Mouse (Mus musculus): ENCODE results near the gene Dpyd. TPM values are rescaled to one million over a fixed set of nuclear protein-coding genes. Genes with fewer than 3 reads are reported as not detected.

Gene Dpyd
- polyA plus RNA-seq, 1 experiment from 2014 or later: 3.0 TPM

DNA sequence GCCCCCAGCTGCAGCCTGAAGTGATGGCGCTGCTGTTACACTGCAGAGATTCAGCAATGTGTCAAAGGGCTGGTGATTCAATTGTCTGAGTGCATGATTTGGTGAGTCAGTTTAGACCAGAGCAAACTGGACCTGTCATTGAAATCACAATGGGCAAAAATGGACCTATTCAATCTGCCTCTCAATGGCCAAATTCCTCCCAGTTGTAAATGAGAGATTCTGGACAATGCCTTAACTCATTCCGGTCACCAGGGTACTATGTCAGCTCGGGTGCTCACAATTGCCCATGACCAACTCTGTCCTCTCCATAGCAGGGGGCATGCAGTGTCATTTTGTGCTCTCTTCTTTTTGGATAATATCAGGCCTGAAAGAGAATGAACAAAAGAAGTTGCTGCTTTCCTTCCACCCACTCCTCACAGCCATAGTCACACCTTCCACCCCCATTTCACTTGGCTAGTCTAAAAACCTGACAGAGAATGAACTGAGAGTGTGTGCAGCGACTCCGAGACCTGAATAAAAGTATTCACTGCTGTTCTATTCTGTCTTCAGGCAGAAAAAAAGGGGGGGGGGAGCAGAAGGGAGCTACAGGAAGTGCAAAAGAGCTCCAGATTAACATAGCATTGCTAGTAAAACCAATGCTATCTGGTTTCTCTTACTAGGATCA, 533.4 kb downstream of the Dpyd start:
- H3K4me1 ChIP-seq (ENCODE audit: control insufficient read depth, insufficient read depth, low read length): peaks cover 6% of the 10 kb centered on the region; the same call in 1 of the 2 replicates
- DNase-seq (ENCODE audit: low spot score) (peak; percentile 40), ATAC-seq (peak; percentile 54; the same call in 1 of the 2 replicates)
- H3K9me3 ChIP-seq (replicated peaks; ENCODE audit: control insufficient read depth, low read length): no peaks in the 10 kb centered on the region
- no peaks in the 10 kb centered on the region for H3K36me3 ChIP-seq (ENCODE audit: control insufficient read depth, insufficient read depth, low read length)
- no peak overlapping the region for H3K4me3 ChIP-seq (ENCODE audit: low read depth, low read length)
- H3K27me3 ChIP-seq (replicated peaks; ENCODE audit: control insufficient read depth, insufficient read depth, low read length): no peaks in the 10 kb centered on the region
- no peak overlapping the region for H3K9ac ChIP-seq (ENCODE audit: low read length)
- no peak overlapping the region for H3K4me2 ChIP-seq (ENCODE audit: low read length)
- 11% methylated on average over 5 of the region's 5 CpGs for WGBS
- no peak overlapping the region for H3K27ac ChIP-seq (ENCODE audit: low read depth, low read length)

DNA sequence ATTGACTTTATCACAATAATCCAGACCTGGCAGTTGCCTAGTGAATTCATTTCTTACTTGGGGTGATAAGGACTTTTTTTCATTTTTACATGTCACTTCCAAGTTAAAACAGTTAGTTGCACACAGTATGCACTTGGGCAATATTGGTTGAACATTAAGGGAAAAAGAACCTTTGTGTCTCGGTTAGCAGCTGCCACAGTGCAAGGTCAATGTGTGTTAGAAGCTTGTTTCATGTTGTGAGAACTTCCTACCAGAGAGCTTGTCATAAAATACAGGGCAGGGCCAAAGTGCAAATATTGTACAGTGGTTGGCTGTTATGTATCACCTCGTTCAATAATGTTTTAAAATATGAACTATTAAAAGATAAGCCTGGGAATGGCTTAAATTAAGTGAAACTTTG, 564.1 kb downstream of the Dpyd start:
- Histone ChIP-seq H3K27ac (ENCODE audit: low read depth, low read length) (no peak overlapping the region), H3K4me3 (ENCODE audit: low read depth, low read length) (no peak overlapping the region), H3K9me3 (replicated peaks; ENCODE audit: control insufficient read depth, low read length) (no peaks in the 10 kb centered on the region), H3K4me2 (ENCODE audit: low read length) (no peak overlapping the region), H3K36me3 (ENCODE audit: control insufficient read depth, insufficient read depth, low read length) (no peaks in the 10 kb centered on the region), H3K4me1 (ENCODE audit: control insufficient read depth, insufficient read depth, low read length) (no peaks in the 10 kb centered on the region), H3K27me3 (replicated peaks; ENCODE audit: control insufficient read depth, insufficient read depth, low read length) (no peaks in the 10 kb centered on the region), H3K9ac (ENCODE audit: low read length) (no peak overlapping the region)
- DNase-seq (ENCODE audit: low spot score): no peak
- ATAC-seq: no peak
- 72% methylated on average over 2 of the region's 2 CpGs for WGBS

DNA sequence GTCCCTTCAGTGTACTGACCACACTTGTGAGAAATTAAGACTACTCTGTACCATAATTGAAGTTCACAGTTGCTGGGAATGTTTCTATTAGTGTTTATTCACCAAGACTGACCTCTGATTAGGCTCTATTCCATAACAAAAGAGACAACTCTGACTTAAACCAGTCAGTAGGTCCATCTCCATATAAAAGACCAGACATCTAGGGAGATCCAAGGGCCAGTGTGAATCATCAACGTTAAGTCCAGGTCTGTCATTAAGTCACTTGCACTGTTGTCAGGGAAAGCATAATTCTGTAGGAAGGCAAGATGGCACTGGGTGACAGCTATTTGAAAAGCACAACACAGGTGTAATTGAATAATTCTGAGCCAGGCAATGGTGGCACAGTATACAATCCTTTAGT, 566.1 kb downstream of the Dpyd start:
- no peak overlapping the region for H3K4me3 ChIP-seq (ENCODE audit: low read depth, low read length)
- ATAC-seq (no peak), DNase-seq (ENCODE audit: low spot score) (no peak)
- no peak overlapping the region for H3K4me2 ChIP-seq (ENCODE audit: low read length)
- no peaks in the 10 kb centered on the region for H3K27me3 ChIP-seq (replicated peaks; ENCODE audit: control insufficient read depth, insufficient read depth, low read length)
- H3K9ac ChIP-seq (ENCODE audit: low read length): no peak overlapping the region
- H3K9me3 ChIP-seq (replicated peaks; ENCODE audit: control insufficient read depth, low read length): no peaks in the 10 kb centered on the region
- no peak overlapping the region for H3K27ac ChIP-seq (ENCODE audit: low read depth, low read length)
- H3K4me1 ChIP-seq (ENCODE audit: control insufficient read depth, insufficient read depth, low read length): no peaks in the 10 kb centered on the region
- H3K36me3 ChIP-seq (ENCODE audit: control insufficient read depth, insufficient read depth, low read length): no peaks in the 10 kb centered on the region
- 81% methylated on average over 1 of the region's 1 CpGs for WGBS

DNA sequence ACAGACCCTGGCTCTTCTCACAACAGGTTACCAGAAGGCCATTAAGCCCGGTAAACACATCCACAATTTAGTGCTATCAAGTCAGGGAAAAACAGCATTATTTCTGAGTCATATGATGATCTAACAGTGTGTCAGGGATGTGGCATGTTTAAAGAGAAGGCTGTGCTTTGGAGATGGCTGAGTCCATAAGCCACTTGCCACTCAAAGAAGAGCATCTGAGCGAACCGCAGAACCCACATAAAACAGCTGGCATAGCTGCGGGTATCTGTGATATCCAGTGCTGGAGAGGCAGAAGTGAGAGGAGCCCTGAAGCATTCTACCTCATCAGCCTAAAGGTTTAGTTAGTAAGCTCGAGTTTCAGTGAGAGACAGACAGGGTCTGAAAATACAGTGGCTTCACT, 581.1 kb downstream of the Dpyd start:
- no peak overlapping the region for H3K4me3 ChIP-seq (ENCODE audit: low read depth, low read length)
- no peaks in the 10 kb centered on the region for H3K9me3 ChIP-seq (replicated peaks; ENCODE audit: control insufficient read depth, low read length)
- H3K4me1 ChIP-seq (ENCODE audit: control insufficient read depth, insufficient read depth, low read length): no peaks in the 10 kb centered on the region
- no peaks in the 10 kb centered on the region for H3K27me3 ChIP-seq (replicated peaks; ENCODE audit: control insufficient read depth, insufficient read depth, low read length)
- WGBS: 58% methylated on average over 5 of the region's 5 CpGs
- no peak for DNase-seq (ENCODE audit: low spot score)
- H3K27ac ChIP-seq (ENCODE audit: low read depth, low read length): peak overlapping the region; percentile 23; the same call in 1 of the 2 replicates
- no peaks in the 10 kb centered on the region for H3K36me3 ChIP-seq (ENCODE audit: control insufficient read depth, insufficient read depth, low read length)
- no peak overlapping the region for H3K4me2 ChIP-seq (ENCODE audit: low read length)
- no peak for ATAC-seq
- no peak overlapping the region for H3K9ac ChIP-seq (ENCODE audit: low read length)

DNA sequence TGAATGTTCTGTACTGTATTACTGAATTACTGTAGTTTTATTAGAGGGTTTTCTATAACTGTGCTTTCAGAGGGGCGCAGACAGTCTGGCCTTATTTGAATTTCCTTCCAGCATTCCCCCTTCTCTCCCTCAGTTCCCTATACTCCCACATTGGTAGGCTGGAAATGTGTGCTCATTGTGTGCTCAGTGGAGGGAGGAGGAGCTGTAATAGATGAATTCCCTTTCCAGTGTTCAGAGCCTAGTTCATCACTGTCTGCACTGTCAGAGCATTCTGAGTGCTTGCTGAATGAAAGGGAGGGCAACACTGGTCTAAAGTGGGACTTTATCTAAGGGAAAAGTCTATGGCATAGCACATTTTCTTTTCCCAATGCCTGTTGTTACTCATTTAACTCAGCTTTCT, 582.9 kb downstream of the Dpyd start:
- 74% methylated on average over 1 of the region's 1 CpGs for WGBS
- Histone ChIP-seq H3K4me2 (ENCODE audit: low read length) (no peak overlapping the region), H3K36me3 (ENCODE audit: control insufficient read depth, insufficient read depth, low read length) (no peaks in the 10 kb centered on the region), H3K4me3 (ENCODE audit: low read depth, low read length) (no peak overlapping the region), H3K27me3 (replicated peaks; ENCODE audit: control insufficient read depth, insufficient read depth, low read length) (no peaks in the 10 kb centered on the region), H3K9me3 (replicated peaks; ENCODE audit: control insufficient read depth, low read length) (no peaks in the 10 kb centered on the region), H3K9ac (ENCODE audit: low read length) (no peak overlapping the region), H3K4me1 (ENCODE audit: control insufficient read depth, insufficient read depth, low read length) (no peaks in the 10 kb centered on the region), H3K27ac (ENCODE audit: low read depth, low read length) (no peak overlapping the region)
- no peak for ATAC-seq
- no peak for DNase-seq (ENCODE audit: low spot score)

DNA sequence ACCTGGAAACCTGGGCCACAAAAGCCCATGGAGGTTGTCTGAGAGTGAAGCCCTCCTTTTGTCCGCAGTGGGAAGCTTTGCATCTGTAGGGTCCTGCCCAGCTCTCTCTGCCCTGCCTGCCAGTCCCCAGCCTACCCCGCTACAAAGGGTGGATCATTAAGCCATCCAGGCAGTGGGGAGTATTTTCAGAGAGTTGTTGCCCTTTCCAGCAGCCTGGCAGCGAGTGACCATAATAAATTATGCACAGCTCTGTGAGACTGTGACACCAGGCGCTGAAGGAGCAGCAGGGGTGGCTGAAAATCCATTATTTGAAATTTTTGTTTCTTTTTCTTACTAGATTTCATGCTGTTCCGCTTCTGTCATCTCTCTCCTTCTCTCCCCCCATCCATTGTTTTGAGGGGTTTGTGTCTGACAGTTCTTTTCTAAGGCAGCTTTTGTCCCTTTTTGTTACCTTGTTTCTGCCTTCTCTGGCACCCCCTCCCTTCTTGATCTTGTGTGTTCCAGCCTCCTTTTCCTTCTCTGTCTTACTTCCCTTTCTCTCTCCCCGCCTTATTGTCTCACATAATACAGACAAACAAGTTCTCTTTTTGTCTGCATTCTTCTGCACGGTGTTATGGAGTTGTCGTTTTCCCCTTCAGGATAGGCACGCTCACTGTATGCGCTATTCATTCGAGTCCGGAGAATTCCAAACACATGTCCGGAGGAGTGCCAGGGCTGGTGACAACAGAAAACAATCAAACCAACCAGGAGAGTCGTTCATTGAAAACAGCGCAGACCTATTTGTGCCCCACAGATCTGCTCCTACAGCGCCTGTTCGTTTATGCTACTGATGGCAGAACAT, 592.9 kb downstream of the Dpyd start:
- no peaks in the 10 kb centered on the region for H3K36me3 ChIP-seq (ENCODE audit: control insufficient read depth, insufficient read depth, low read length)
- H3K4me2 ChIP-seq (ENCODE audit: low read length): peak overlapping the region; percentile 45
- ATAC-seq: peak; percentile 93
- H3K27me3 ChIP-seq (replicated peaks; ENCODE audit: control insufficient read depth, insufficient read depth, low read length): no peaks in the 10 kb centered on the region
- peak overlapping the region; percentile 18 for H3K4me3 ChIP-seq (ENCODE audit: low read depth, low read length)
- no peaks in the 10 kb centered on the region for H3K9me3 ChIP-seq (replicated peaks; ENCODE audit: control insufficient read depth, low read length)
- H3K27ac ChIP-seq (ENCODE audit: low read depth, low read length): peak overlapping the region; percentile 50; the same call in 1 of the 2 replicates
- H3K9ac ChIP-seq (ENCODE audit: low read length): peak overlapping the region; percentile 53
- DNase-seq (ENCODE audit: low spot score): peak; percentile 78
- peaks cover 10% of the 10 kb centered on the region for H3K4me1 ChIP-seq (ENCODE audit: control insufficient read depth, insufficient read depth, low read length)
- 3% methylated on average over 17 of the region's 17 CpGs for WGBS

DNA sequence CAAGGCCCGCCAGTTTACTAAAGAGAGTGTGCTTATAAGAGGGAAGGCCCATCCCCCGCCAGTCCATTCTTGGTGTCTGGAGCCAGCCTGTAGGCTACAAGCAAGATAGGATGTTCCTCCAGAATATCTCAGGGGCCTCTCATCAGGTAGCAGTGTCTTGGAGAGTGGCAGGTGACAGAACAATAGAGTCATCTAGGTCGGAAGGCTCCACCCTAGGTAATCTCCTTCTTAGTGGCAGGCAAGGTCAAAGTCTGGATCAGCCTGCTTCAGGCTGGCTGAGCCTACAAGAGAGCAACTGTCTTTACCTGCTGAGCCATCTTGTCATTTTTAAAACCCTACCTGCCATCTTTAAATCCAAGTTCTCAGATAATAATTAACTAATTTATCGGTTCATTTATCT, 596.7 kb downstream of the Dpyd start:
- H3K27ac ChIP-seq (ENCODE audit: low read depth, low read length): no peak overlapping the region
- no peaks in the 10 kb centered on the region for H3K36me3 ChIP-seq (ENCODE audit: control insufficient read depth, insufficient read depth, low read length)
- no peaks in the 10 kb centered on the region for H3K27me3 ChIP-seq (replicated peaks; ENCODE audit: control insufficient read depth, insufficient read depth, low read length)
- WGBS: 93% methylated on average over 4 of the region's 4 CpGs
- no peak overlapping the region for H3K4me2 ChIP-seq (ENCODE audit: low read length)
- peaks cover 10% of the 10 kb centered on the region for H3K4me1 ChIP-seq (ENCODE audit: control insufficient read depth, insufficient read depth, low read length)
- ATAC-seq (no peak), DNase-seq (ENCODE audit: low spot score) (no peak)
- no peaks in the 10 kb centered on the region for H3K9me3 ChIP-seq (replicated peaks; ENCODE audit: control insufficient read depth, low read length)
- H3K9ac ChIP-seq (ENCODE audit: low read length): no peak overlapping the region
- H3K4me3 ChIP-seq (ENCODE audit: low read depth, low read length): no peak overlapping the region

DNA sequence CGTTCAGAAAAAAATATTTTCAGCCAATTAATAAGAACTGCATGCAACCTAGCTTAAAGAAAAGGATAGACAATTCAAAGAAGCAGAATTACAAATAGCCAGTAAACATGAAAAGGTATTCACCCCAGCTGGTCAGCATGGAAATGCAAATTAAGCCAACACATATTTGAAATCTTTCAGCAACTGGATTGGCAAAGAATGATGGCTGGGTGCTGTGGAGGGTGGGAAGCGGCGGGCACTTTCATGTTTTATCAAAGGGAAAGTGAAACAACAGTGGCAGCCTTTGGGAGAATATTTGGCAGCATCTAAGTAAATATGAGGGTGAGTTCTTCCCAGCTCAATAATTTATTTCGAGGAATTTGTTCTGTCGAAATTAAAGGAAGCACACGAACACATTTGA, 603.8 kb downstream of the Dpyd start:
- Histone ChIP-seq H3K9ac (ENCODE audit: low read length) (no peak overlapping the region), H3K36me3 (ENCODE audit: control insufficient read depth, insufficient read depth, low read length) (no peaks in the 10 kb centered on the region), H3K27ac (ENCODE audit: low read depth, low read length) (no peak overlapping the region), H3K4me3 (ENCODE audit: low read depth, low read length) (no peak overlapping the region), H3K9me3 (replicated peaks; ENCODE audit: control insufficient read depth, low read length) (no peaks in the 10 kb centered on the region), H3K27me3 (replicated peaks; ENCODE audit: control insufficient read depth, insufficient read depth, low read length) (no peaks in the 10 kb centered on the region), H3K4me1 (ENCODE audit: control insufficient read depth, insufficient read depth, low read length) (peaks cover 9% of the 10 kb centered on the region), H3K4me2 (ENCODE audit: low read length) (peak overlapping the region; percentile 21; the same call in 1 of the 2 replicates)
- 14% methylated on average over 6 of the region's 6 CpGs for WGBS
- DNase-seq (ENCODE audit: low spot score): peak; percentile 57
- ATAC-seq: peak; percentile 65; the same call in 1 of the 2 replicates

DNA sequence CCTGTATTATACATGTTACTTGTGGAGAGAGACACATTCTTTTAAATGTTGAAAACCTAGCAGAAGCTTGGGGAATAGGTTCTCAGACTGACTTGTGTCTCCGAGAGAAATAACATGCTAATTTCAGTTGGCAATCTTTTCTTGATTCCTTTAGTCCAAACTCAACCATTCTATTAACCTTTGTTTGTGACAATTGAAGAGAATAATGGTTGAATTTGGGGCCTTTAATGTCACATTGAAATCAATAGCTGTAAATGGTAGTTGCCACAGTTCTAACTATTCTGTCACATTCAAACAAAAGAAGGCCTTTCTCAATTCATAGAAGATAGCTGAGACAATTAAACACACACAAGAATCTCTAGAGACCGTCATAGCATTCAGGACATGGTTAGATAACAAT, 606.2 kb downstream of the Dpyd start:
- DNase-seq (ENCODE audit: low spot score): peak; percentile 48
- no peaks in the 10 kb centered on the region for H3K9me3 ChIP-seq (replicated peaks; ENCODE audit: control insufficient read depth, low read length)
- 33% methylated on average over 2 of the region's 2 CpGs for WGBS
- H3K27me3 ChIP-seq (replicated peaks; ENCODE audit: control insufficient read depth, insufficient read depth, low read length): no peaks in the 10 kb centered on the region
- no peak overlapping the region for H3K9ac ChIP-seq (ENCODE audit: low read length)
- H3K4me3 ChIP-seq (ENCODE audit: low read depth, low read length): no peak overlapping the region
- H3K27ac ChIP-seq (ENCODE audit: low read depth, low read length): no peak overlapping the region
- H3K36me3 ChIP-seq (ENCODE audit: control insufficient read depth, insufficient read depth, low read length): no peaks in the 10 kb centered on the region
- H3K4me2 ChIP-seq (ENCODE audit: low read length): no peak overlapping the region
- peaks cover 9% of the 10 kb centered on the region for H3K4me1 ChIP-seq (ENCODE audit: control insufficient read depth, insufficient read depth, low read length)
- ATAC-seq: no peak

All from forebrain, embryonic 14.5 days (tissue).